Mouse (Mus musculus) heart, adult 2 months (tissue): ENCODE measurements around the gene Suds3.

ENCODE experiments used
- CTCF ChIP-seq: fragments of 200-600 bp; IDR thresholded peaks from 2 replicates; pipeline ENCODE4 v1.8.1; 2022; ENCODE audit warnings: antibody characterized with exemption, mild to moderate bottlenecking, moderate library complexity
- POLR2A ChIP-seq: fragments of 200-500 bp; IDR thresholded peaks from 2 replicates; pipeline ENCODE4 v1.6.1; 2011; ENCODE audit warnings: mild to moderate bottlenecking, low read depth, low read length, control low read depth; ENCODE audit not compliant: insufficient read depth

DNA sequence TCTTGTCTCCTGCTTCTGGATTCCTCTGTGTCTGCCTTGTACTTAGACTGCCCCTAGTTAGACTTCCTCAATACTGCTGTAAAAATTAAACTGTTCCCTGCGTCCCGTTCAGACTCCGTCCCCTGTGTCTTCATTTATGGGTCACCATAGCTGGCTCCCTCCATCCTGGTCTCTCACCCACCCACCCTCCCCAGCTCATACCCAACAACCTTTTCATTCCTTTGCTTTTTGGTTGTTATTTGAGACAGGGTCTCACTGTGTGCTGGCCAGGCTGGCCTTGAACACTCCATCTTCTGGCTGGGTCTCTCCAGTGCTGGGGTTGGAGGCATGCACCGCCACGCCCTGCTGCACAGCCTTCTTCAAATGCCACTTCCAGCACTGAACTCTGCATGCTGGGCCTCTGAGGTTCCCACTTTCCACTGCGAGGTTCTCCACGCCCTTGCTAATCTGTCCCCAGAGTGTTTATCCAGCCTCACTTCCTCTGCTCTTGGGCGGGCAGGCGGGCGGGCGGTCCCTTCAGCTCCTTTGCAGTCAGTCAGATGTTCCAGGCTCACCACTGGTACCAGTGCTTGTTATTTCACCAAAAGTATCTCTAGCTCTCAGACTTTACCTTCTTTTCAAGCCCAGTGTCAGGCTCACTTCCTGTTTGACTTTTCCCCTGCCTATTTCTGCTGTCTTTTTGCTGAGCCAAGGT, 22.5 kb upstream of the Suds3 start:
- no peak for TF ChIP-seq CTCF
- TF ChIP-seq POLR2A, result no peak; the same call in 1 of the 2 replicates
